Mouse (Mus musculus) testis, postnatal 10 days (tissue): ENCODE data around the gene Slbp.
A peak's percentile ranks its signal among the peaks of the same experiment; 100 is the strongest.

Source experiments
- DNase-seq: peaks from one replicate; pipeline ENCODE4 v3.0.0; 2021; ENCODE audit warnings: low spot score

Slbp gene

DNA sequence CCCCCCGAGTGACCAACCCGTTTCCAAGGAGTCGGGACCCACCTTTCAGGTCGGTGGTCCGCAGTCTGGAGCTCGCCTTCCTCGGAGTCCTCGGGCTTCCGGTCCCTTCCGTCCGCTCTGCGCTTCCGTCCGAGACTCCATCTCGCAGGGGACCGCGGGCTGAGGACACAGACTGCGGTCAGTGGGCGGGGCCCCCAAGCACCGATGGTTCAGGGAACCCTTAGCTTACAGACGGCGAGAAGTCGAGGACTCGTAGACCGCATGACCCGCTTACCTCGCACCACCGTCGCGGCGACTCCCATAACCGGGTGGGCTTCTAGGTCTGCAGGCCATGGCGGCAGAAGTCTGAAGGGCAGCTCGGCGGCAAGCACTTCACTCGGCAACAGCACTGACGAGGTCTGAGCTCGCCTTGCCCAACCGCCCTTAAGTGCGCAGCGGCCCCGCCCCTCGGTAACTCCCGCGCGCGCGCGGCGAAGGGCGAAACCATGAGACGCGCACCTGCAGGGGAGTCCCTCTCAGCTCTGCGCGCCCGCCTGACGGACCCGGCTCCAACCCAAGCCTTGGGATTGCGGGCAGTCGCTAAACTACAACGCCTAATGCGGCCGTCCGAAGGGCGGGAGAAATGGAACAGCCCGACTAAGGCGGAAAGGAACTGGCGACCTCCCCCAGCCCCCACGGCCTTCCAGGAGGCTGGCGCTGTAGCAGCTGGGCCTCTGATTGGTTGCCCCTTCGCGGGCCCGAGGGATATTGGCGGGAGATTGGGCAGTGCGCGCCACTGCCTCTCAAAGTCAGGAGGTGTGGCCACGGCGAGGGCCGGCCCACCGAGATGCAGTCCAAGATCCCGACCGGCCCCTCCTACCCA is at the start of gene Slbp:
TSS of gene Slbp (minus strand) at position 654 of the 862 bp plus-strand sequence.
- peak; percentile 97 for DNase-seq

DNA sequence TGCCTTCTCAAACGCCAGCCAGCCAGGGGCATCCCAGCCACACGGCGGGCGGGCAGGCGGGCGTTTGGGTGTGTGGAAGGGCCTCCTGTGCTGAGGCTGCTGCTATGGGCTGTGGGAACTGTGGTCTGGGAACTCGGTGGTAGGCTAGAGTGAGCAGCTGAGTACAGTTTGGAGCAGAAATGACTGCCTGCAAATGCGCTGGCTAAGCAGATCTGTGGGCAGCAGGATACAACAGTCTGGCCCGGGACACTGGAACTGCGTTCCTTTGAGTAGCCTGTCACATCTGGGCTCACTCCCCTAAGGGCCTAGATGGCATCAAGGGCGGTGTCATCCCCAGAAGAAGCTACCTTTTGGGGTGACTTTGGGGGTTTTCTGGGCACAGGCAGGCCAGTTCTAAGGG is 49.5 kb upstream of the Slbp start:
- no peak for DNase-seq

DNA sequence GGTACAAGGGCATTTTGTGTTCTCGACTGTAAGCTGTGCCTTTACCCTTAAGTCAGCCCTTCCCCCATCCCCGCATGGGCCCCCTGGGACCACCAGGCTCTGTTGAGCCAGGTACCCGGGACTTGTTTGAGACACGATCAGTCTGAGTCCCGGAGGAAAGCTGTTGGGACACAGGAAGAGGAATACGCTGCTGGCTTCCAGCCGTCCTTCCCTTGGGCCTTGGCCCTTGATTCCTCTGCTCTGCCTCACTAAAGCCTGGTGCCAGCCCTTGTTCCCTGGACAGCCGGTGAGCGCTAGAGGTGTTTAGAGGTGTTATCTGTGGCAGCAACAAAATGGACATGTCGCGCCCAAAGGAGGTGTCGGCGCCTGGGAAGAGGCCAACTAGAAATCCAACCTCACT is 47.6 kb upstream of the Slbp start:
- DNase-seq, result no peak

DNA sequence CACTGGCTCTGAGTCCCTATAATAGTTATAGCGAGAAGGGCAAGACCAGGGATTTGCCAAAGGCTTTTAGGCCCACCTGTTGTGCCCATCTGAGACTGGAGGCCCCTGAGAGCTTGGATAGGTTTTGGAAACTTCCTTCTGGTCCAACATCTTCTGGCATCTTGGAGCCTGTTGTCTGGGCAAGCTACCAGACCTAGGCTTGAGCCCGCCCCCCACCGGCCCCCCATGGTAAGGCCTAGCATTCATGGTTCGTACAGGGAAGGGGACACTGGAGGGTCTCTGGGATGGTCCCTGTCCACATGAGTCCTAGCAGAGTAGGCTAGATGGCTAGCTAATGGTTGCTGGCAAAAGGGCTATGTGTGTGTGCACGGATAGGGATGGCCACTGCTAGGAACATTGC is 46.3 kb upstream of the Slbp start:
- DNase-seq, result no peak

DNA sequence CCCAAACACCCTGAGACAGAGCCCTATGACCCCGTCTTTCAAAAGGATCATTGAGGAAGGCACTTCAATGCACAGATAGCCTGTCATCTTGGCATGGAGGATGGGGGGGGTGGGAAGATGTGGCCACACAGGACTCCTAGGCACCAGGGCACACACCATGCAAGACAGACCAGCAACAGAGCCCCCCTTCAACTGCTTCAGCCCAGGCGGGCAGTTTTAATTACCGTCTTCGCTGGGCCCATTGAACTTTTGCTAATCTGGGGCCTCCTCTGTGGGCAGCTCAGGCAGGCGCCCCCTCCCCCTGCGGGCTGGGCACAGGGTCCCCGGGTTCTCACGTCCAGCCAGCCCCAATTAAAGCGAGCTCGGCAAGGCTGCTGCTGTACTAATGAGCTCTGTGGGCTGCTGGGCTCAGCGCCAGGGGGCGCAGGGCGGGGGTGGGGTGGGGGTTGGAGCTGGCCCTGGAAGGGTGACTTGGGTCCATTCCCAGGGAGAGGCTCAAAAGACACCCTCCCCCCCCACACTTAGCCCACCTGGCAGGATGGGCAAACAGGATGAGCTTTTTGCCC is 45.7 kb upstream of the Slbp start:
- DNase-seq, result no peak

DNA sequence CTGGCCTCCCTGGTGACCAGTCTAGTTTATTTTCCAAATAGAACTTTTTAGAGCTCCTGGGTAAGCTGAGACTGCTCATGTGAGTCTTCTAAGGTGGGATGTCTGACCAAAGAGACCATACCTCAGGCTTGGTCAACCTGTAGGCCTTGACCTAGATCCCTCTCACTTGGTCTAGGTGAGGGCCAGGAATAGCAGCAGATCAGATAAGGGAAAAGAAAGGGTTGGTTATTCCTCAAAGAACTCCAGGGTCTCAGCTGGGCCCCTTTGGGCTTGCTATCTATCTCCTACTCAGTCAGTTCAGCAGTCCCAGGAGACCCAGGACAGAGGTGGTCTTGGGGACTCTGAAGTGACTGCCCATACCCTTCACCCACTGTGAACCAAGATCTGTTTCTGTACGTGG is 45.2 kb upstream of the Slbp start:
- DNase-seq, result no peak

DNA sequence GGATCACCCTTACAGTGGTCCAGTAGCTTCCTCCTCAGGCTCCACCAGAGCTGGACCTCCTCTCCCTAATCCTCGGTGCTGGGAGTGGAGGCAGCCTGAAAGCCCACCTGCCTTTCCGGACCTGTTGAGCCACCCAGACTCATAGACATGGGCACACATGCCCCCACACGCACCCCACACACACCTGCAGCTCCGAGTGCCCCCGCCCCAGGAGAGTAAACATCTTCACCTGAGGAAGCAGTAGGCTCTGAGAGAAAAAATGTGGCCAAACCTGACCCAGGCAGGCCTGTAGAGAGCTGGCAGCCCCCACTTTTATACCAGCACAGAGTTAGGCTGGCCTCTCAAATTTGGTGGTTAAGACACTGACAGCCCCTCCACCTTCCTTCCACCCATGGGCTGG is 44.1 kb upstream of the Slbp start:
- no peak for DNase-seq

DNA sequence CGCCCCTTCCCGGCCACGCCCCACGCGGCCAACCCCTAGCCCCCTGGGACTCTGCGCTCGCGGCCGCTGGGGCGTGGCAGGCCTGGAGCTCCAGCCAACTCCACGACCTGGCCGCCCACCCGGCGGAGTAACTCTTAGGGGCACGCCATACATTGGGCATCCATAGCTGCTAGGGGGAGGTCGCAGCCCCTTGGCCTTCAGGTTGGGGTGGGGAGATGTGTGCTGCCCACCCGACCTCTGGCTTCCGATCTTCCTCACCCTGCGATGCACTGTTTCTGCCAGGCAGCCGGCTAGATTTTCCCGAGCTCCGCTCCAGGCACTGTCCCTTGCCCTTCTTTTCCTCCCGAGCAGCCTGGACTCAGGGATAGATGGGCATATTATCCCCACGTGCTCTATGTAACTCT is 43.3 kb upstream of the Slbp start:
- DNase-seq, result peak; percentile 68

DNA sequence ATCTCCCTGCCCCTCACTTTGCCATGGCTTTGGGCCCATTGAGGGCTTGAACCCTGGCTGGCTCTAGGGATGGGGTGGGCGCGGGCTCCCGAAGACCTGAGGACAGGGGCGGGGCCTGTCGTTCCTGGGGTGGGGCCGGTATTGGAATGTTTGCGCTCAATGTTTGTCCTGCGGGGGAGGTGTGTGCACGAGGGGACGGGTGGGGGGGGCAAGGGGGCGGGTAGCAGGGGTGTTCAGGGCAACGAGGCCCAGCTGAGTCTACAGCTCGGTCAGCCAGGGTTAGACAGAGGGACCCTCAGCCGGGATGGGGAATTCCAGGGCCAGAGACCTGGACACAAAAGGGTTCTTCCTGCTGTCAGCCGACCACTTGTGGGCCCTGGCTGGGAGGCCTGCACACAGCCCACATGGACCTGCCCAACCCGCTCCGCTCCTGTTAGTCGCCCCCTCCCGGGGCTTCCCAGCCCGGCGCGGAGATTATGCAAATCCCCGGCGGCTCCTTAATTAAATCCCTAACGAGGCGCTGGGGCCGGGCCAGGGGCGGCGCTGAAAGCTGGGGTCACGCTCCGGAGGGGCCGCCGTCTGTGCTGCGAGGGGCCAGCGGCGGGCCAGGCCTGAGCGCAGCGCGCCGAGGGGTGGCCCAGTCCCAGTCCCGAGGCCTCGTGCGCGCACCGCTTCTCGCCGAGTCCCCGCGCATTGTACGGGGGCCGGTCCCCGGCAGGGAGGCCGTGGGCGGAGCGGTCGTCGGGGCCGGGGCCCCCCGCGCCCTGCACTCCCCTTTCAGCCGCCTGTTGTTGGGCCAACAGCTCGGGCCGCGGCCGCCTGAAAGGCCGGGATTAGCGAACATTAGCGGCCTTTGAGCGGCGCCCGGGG is 42.7 kb upstream of the Slbp start:
- peak; percentile 68 for DNase-seq

DNA sequence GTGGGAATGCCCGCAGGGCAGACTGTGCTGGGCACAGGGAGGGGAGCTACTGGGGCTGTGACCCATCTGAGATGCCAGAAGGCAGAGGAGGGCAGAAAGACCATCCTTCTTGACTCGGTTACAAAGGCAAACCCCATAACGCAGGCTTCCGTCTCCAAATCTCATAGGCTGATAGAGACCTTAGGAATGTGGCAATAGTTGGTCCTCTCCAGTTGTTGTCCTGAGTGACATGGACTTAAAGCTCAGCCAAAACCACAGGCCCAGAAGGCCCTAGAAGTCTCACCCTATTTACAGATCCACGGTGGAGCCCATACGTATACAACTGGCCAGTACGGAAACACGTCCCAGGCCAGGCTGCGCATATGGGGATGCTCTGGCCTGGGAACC is 42.1 kb upstream of the Slbp start:
- no peak for DNase-seq

DNA sequence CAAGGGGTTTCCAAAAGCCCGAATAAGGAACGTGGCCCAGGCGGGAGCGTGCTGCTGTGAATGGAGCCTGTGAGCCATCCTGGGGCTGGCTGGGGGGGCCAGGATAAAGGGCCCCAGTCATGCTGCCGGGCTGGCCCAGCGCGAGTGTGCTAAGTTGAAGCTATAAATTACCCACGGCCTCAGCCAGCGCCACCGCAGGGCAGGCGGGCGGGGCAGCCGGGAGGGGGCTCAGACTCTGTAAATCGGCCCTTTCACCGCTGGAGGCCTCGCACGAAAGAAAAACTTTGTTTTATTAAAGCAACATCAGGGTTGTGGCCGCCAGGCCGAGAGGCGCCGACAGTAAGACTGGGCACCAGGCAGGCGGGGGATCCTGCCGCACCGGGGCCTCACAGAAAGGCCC is 40.0 kb upstream of the Slbp start:
- no peak for DNase-seq

DNA sequence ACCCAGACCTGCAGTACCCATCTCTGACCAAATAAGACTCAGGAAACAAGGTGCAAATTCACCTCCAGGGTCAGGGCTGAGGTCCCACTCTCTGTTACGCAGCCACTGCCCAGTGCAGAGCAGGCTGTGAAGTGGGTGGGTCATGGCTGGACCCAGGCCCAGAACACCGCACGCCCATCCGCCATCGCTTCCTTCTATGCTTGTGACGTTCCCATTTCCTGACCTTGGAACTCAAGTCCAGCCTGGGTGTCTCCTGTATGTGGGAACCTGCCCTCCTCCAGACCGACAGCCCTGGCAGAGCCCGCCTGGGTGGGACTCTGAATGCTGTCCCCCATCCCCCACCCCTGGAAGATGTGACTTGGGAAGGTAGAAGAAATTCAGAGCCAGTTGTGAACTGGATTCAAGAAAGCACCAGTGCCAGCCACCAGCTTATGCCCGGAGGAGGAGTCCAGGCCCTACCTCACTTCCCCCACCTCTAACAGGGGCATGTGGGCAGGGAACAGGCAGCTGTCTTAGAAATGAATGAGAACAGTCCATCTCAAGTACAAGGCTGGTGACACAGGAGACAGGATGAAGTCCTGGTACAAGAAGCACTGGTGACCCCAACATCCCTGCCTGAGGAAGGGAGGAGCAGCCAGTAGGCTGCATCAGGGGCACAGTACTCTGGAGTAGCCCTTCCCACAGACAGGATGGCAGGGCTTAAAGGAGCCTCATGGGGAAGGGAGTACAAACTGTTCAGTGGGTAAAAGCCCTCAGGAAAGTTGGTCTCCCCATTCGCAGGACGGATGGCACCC is 37.7 kb upstream of the Slbp start:
- no peak for DNase-seq

DNA sequence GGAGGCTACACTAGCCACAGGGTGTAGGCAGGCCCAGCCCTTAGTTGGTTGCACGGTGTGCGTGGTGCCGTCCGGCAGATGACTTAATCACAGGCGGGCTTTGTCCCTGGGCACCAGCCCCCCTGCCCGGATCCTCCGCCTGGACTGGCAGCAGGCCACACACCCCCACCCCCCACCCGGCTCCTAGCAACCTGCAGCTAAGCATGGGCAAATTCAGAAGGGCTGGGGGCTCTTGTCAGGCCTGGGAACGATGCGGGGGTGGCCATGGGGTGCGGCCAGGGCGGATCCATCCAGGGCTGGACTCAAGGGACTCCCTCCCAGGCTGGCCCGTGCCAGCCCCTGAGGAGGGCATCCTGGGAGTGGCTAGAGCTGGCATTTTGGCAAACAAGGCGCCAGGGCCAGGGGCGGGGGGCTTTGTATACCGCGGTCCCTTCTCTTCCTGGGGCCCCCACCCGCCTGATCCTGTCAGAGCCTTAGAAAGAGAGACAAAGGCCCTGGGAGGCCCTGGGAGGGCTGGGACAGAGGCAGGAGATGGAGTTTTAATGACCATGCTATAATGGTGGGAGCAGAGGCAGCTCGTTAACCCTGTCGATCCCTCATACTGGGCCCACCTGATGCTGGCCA is 37.0 kb upstream of the Slbp start:
- no peak for DNase-seq

DNA sequence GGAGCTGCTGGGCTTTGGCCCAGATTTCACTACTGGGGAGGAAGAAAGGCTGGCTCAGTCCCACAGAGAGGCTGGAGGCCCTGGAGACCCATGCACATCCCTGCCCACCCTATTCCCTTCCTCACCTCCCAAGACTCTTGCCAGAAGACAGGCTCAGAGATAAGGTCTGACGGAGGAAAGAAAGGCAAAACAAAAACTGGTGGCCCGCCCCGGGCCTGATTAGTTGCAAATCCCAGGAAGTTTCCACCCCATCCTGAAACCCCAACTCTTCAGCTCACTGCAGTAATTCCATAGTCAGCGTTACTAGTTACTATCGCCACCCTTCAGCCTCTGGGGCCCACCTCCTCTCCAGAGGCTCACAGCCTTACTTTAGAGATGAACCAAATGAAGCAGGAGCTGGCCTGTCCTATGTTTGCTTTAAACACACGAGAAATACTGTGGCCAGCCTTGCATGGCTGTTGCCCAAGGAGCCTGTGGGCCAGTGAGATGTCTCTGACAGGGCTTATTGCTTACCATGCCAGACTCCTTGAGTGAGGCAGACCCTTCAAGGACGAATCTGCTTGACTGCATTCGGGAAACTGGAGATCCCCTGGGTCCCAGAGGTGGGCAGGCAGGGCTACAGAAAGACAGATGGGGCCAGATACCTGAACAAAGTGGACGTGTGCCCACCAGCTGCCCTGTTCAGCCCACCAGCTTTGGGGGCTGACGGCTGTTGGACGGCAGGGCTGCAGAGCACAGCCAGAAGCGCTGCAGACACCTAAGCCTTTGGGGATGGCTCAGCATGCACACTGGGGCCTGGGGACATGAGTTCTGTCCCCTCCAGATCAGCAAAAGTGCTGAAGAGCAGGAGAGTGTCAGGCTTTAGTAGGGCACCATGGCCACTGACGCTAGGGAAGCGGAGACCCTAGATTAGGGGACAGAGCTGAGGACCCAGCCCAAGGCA is 36.2 kb upstream of the Slbp start:
- DNase-seq, result no peak

DNA sequence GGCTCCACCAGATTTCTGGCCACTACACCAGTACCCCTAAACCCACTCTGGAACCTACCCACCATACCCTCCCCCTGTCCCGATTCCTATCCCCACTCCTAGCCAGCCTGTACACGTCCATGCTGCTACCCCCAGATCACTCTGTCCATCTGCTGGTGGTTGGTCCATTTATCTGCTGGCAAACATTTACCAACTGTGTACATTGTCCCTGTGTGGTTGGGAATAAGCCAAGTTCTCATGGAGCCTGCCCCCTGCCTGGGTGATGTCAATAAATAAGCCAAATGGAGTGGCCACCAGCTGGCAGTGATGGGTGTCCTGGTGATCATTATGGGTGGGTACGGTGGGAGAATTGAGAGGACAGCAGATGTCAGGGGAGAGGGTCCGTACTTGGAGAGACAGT is 34.8 kb upstream of the Slbp start:
- DNase-seq, result no peak

DNA sequence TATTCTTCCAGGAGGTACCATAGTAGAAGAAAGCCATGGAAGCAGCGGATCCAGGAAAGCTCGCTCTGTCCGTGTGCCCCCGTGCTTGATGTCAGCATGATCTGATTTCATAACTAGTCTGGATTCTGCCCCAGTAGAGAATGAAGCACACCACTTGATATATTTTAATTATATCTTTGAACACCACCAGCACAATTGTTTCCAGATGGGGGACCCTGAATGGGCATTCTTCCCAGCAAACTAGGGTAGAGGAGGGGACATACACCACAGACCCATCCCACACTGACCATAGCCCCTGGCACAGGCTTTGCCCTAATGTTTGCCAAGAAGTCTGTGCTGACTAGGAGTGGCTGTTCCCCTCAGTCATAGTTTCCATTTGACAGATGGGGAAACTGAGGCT is 32.6 kb upstream of the Slbp start:
- DNase-seq, result no peak

DNA sequence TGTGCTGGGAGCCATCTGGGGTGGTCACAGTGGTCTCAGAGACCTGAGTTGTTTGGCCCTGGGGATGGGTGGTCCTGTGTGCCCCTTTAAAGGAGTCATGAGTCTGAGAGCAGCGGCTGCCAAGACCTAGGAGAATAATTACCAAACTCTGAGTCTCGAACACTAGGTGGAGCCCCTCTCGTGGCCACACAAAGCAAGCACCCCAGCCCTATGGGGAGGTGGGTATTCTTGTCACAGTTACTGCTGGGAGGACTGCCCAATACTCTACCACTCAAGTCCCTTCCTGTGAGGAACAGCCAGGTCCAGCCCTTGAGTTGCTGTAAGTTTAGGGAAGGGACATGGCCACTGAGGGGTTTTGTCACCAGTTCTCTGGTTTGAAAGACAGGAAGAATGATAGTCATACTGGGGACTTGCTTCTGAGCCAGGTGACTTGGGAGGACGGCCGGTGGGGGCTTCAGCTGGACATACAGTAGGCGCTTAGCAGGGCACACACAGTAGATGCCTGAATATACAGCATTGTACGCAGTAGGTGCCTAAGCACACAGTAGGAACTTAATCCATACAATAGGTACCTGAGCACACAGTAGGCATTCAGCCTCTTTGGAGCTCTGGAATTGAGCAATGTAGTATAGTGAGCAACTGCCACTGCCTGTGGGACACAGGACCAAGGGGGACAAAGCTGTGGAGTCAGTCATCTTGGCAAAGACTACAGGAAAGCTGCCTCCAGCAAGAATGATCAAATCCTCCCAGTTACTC is 31.7 kb upstream of the Slbp start:
- DNase-seq, result no peak

DNA sequence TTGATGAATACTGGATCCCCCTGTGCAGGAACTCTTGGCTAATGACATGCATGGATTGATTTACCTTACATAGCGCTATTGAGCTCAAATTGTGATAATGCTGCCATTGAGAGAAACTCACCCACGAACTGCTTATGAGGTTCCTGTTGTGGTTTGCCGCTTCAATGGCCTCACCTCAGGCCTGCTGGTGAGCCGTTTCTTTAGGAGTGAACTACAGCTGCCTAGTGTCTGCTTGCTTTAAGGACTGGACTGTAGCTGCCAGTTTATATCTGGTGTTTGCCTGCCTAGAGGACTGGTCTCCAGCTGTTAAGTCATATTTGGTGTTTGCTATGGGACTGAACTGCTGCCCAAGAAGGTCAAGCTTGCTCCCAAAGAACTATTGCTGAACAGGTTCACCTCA is 30.6 kb upstream of the Slbp start:
- no peak for DNase-seq

DNA sequence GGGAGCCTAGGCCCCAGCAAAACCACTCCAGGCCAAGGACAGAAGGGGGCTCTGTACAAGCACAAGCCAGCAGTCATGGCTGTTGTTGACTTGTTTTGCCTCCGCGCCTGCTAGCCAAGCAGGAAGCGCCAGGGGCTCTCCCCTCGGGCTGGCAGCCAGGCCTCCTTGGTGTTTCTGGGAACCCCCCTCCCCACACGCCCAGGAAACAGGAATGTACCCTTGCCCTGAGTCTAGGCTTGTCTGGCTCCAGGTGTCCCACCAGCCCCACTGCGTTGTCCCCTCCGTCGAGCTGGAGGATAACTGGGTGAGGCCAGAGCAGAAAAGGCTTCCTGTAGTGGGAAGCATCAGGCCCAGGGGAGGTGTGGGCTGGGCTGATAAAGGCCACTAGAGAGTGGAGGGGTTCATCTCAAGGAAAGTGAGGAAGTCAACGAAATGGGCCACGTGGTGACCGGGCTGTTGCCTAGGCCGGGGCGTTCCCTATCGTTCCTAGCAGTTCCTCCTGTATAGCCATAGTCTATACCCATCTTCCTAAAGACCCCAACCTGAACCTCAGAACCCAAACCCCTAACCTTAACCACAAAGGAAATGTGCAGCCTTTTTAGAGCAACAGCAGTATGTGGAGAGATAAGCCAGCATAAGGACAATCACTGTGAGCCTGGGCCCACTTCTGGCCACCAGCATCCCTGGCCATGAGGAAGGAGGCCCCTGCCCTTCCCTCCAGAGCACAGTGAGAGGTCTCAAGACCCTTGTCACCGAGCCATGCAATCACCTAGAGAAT is 29.4 kb upstream of the Slbp start:
- DNase-seq, result no peak
